Mouse (Mus musculus) intestine, embryonic 16.5 days (tissue): ENCODE measurements at regions not wholly inside any gene's neighbourhood (a gene's known extent, or its start where the extent isn't known, plus 50 kb on each side); places are given as distances from the start of the nearest gene placed in this dataset.

Experiments
- ATAC-seq: fragments of 200-750 bp; cut with Nextera tagmentation; 2 replicates; pipeline ENCODE4 v1.8.0; 2017; ENCODE audit warnings: moderate TSS enrichment, moderate library complexity
- H3K27ac ChIP-seq: fragments of 300-500 bp; sonication (generic); 2 replicates; pipeline ENCODE4 v1.5.1; 2014; ENCODE audit warnings: mild to moderate bottlenecking, low read length
- H3K27me3 ChIP-seq: fragments of 300-500 bp; sonication (generic); replicated peaks from 2 replicates; pipeline ENCODE4 v1.6.1; 2014; ENCODE audit warnings: low read length, control low read depth, mixed read lengths; ENCODE audit not compliant: control insufficient read depth, insufficient read depth
- H3K36me3 ChIP-seq: fragments of 300-500 bp; sonication (generic); 2 replicates; pipeline ENCODE4 v1.6.1; 2014; ENCODE audit warnings: low read length, control low read depth; ENCODE audit not compliant: control insufficient read depth, insufficient read depth
- H3K4me1 ChIP-seq: fragments of 300-500 bp; sonication (generic); 2 replicates; pipeline ENCODE4 v1.6.1; 2014; ENCODE audit warnings: low read length, control low read depth, mixed read lengths; ENCODE audit not compliant: control insufficient read depth, insufficient read depth
- H3K4me2 ChIP-seq: fragments of 300-500 bp; sonication (generic); 2 replicates; pipeline ENCODE4 v1.6.1; 2014; ENCODE audit warnings: low read depth, low read length, control low read depth
- H3K4me3 ChIP-seq: fragments of 300-500 bp; sonication (generic); 2 replicates; pipeline ENCODE4 v1.5.1; 2014; ENCODE audit warnings: mild to moderate bottlenecking, low read length
- H3K9ac ChIP-seq: fragments of 300-500 bp; sonication (generic); 2 replicates; pipeline ENCODE4 v1.6.1; 2014; ENCODE audit warnings: low read depth, low read length
- H3K9me3 ChIP-seq: fragments of 300-500 bp; sonication (generic); 2 replicates; pipeline ENCODE4 v1.6.1; 2016; ENCODE audit warnings: low read length, control low read depth; ENCODE audit not compliant: control insufficient read depth
- WGBS: fragments of 180-500 bp; shearing (Covaris S2); extraction: QIAGEN DNeasy Blood & Tissue Kit; methylation state at CpG from one replicate; pipeline ENCODE4 v1.1.7; 2014; 5-methylcytosine and 5-hydroxymethylcytosine counted together

GRCm38 (mm10) chr10:12207301-12207700 lies 661.9 kb downstream of the Utrn start:
- Histone ChIP-seq H3K27me3 (no peaks in the 10 kb centered on the region), H3K4me2 (no peak overlapping the region), H3K27ac (no peak overlapping the region), H3K9ac (no peak overlapping the region), H3K36me3 (no peaks in the 10 kb centered on the region), H3K4me1 (no peaks in the 10 kb centered on the region), H3K9me3 (no peaks in the 10 kb centered on the region), H3K4me3 (no peak overlapping the region)
- 86% methylated on average over 2 of the region's 2 CpGs for WGBS
- ATAC-seq = no peak

- Histone ChIP-seq H3K27me3 (no peaks in the 10 kb centered on the region), H3K9ac (no peak overlapping the region), H3K4me2 (no peak overlapping the region), H3K4me1 (no peaks in the 10 kb centered on the region), H3K27ac (no peak overlapping the region), H3K9me3 (no peaks in the 10 kb centered on the region), H3K4me3 (no peak overlapping the region), H3K36me3 (no peaks in the 10 kb centered on the region)
- no peak for ATAC-seq
- WGBS = 81% methylated on average over 2 of the region's 2 CpGs
These were observed 659.0 kb downstream of the Utrn start for GRCm38 (mm10) chr10:12210181-12210580.

- no peak overlapping the region for H3K4me2 ChIP-seq
- H3K4me3 ChIP-seq = no peak overlapping the region
- H3K9ac ChIP-seq = no peak overlapping the region
- no peaks in the 10 kb centered on the region for H3K9me3 ChIP-seq
- H3K36me3 ChIP-seq = no peaks in the 10 kb centered on the region
- no peaks in the 10 kb centered on the region for H3K27me3 ChIP-seq
- no peaks in the 10 kb centered on the region for H3K4me1 ChIP-seq
- no peak for ATAC-seq
- no peak overlapping the region for H3K27ac ChIP-seq
These were observed 650.3 kb downstream of the Utrn start for GRCm38 (mm10) chr10:12218879-12219278.

GRCm38 (mm10) chr10:12234141-12234540 lies 635.0 kb downstream of the Utrn start:
- Histone ChIP-seq H3K9ac (no peak overlapping the region), H3K9me3 (no peaks in the 10 kb centered on the region), H3K4me1 (no peaks in the 10 kb centered on the region), H3K4me3 (no peak overlapping the region), H3K27me3 (no peaks in the 10 kb centered on the region), H3K27ac (no peak overlapping the region), H3K4me2 (no peak overlapping the region), H3K36me3 (no peaks in the 10 kb centered on the region)
- no peak for ATAC-seq
- 81% methylated on average over 1 of the region's 1 CpGs for WGBS

GRCm38 (mm10) chr10:12248853-12249252 lies 620.3 kb downstream of the Utrn start:
- WGBS = 59% methylated on average over 3 of the region's 3 CpGs
- H3K9ac ChIP-seq = no peak overlapping the region
- no peak overlapping the region for H3K4me3 ChIP-seq
- H3K4me2 ChIP-seq = no peak overlapping the region
- ATAC-seq = peak; percentile 60
- H3K4me1 ChIP-seq = no peaks in the 10 kb centered on the region
- H3K36me3 ChIP-seq = no peaks in the 10 kb centered on the region
- H3K9me3 ChIP-seq = no peaks in the 10 kb centered on the region
- H3K27ac ChIP-seq = no peak overlapping the region
- no peaks in the 10 kb centered on the region for H3K27me3 ChIP-seq

- Histone ChIP-seq H3K27ac (no peak overlapping the region), H3K36me3 (no peaks in the 10 kb centered on the region), H3K4me2 (no peak overlapping the region), H3K9ac (no peak overlapping the region), H3K9me3 (no peaks in the 10 kb centered on the region), H3K4me3 (no peak overlapping the region), H3K4me1 (no peaks in the 10 kb centered on the region), H3K27me3 (no peaks in the 10 kb centered on the region)
- 81% methylated on average over 3 of the region's 3 CpGs for WGBS
- ATAC-seq = no peak
These were observed 615.9 kb downstream of the Utrn start for GRCm38 (mm10) chr10:12253274-12253673.

GRCm38 (mm10) chr10:12285679-12286078 lies 583.5 kb downstream of the Utrn start:
- WGBS = 93% methylated on average over 3 of the region's 3 CpGs
- ATAC-seq = no peak
- no peak overlapping the region for H3K4me3 ChIP-seq
- H3K27me3 ChIP-seq = no peaks in the 10 kb centered on the region
- no peak overlapping the region for H3K9ac ChIP-seq
- no peaks in the 10 kb centered on the region for H3K4me1 ChIP-seq
- H3K36me3 ChIP-seq = no peaks in the 10 kb centered on the region
- no peak overlapping the region for H3K4me2 ChIP-seq
- no peak overlapping the region for H3K27ac ChIP-seq
- no peaks in the 10 kb centered on the region for H3K9me3 ChIP-seq

GRCm38 (mm10) chr10:12298887-12299286 lies 570.3 kb downstream of the Utrn start:
- no peak for ATAC-seq
- no peak overlapping the region for H3K4me3 ChIP-seq
- H3K4me2 ChIP-seq = no peak overlapping the region
- H3K36me3 ChIP-seq = no peaks in the 10 kb centered on the region
- no peak overlapping the region for H3K9ac ChIP-seq
- no peaks in the 10 kb centered on the region for H3K9me3 ChIP-seq
- no peak overlapping the region for H3K27ac ChIP-seq
- H3K4me1 ChIP-seq = no peaks in the 10 kb centered on the region
- 70% methylated on average over 2 of the region's 2 CpGs for WGBS
- no peaks in the 10 kb centered on the region for H3K27me3 ChIP-seq

- Histone ChIP-seq H3K4me1 (no peaks in the 10 kb centered on the region), H3K36me3 (no peaks in the 10 kb centered on the region), H3K9ac (no peak overlapping the region), H3K27me3 (no peaks in the 10 kb centered on the region), H3K4me2 (no peak overlapping the region), H3K4me3 (no peak overlapping the region), H3K27ac (no peak overlapping the region), H3K9me3 (no peaks in the 10 kb centered on the region)
- ATAC-seq = no peak
- 84% methylated on average over 4 of the region's 4 CpGs for WGBS
These were observed 566.8 kb downstream of the Utrn start for GRCm38 (mm10) chr10:12302396-12302795.

GRCm38 (mm10) chr10:12320311-12320710 lies 548.9 kb downstream of the Utrn start:
- H3K27ac ChIP-seq = no peak overlapping the region
- H3K4me1 ChIP-seq = no peaks in the 10 kb centered on the region
- no peaks in the 10 kb centered on the region for H3K27me3 ChIP-seq
- H3K36me3 ChIP-seq = no peaks in the 10 kb centered on the region
- 86% methylated on average over 2 of the region's 2 CpGs for WGBS
- ATAC-seq = no peak
- H3K9ac ChIP-seq = no peak overlapping the region
- no peak overlapping the region for H3K4me3 ChIP-seq
- H3K9me3 ChIP-seq = no peaks in the 10 kb centered on the region
- H3K4me2 ChIP-seq = no peak overlapping the region
